Mouse (Mus musculus) liver, embryonic 14.5 days (tissue): ENCODE data around the gene P3h1. TPM values are rescaled to one million over a fixed set of nuclear protein-coding genes. Genes with fewer than 3 reads are reported as not detected.

Experiments
- ATAC-seq: fragments of 200-750 bp; cut with Nextera tagmentation; 2 replicates; pipeline ENCODE4 v1.8.0; 2017; ENCODE audit warnings: moderate number of reproducible peaks, mild to moderate bottlenecking, moderate library complexity; ENCODE audit not compliant: insufficient read depth
- DNase-seq, 3 experiments: peaks; one replicate each; pipeline ENCODE4 v3.0.0-alpha.2; 2012 to 2013; ENCODE audit warnings: low read depth in 3 of 3, low spot score in 3 of 3
- H3K27ac ChIP-seq: fragments of 300-500 bp; sonication (generic); 2 replicates; pipeline ENCODE4 v1.5.1; 2014; ENCODE audit warnings: moderate library complexity, mild to moderate bottlenecking, control low read depth, inconsistent platforms
- H3K27me3 ChIP-seq: fragments of 300-500 bp; sonication (generic); 2 replicates; pipeline ENCODE4 v1.6.1; 2014; ENCODE audit warnings: mild to moderate bottlenecking, low read length, moderate library complexity; ENCODE audit not compliant: control insufficient read depth, insufficient read depth
- H3K36me3 ChIP-seq: fragments of 300-500 bp; sonication (generic); replicated peaks from 2 replicates; pipeline ENCODE4 v1.6.1; 2014; ENCODE audit warnings: low read depth; ENCODE audit not compliant: control insufficient read depth, insufficient read depth
- H3K4me1 ChIP-seq, 2 experiments: fragments of 200-500 bp in 1 of 2; fragments of 300-500 bp in 1 of 2; sonication (generic) in 1 of 2; replicated peaks; 2 replicates each; pipeline ENCODE4 v1.6.1; 2012 to 2014; ENCODE audit warnings: antibody characterized with exemption in 1 of 2, inconsistent platforms in 1 of 2, low read length in 1 of 2; ENCODE audit not compliant: control insufficient read depth in 2 of 2, insufficient read depth in 2 of 2
- H3K4me2 ChIP-seq: fragments of 300-500 bp; sonication (generic); 2 replicates; pipeline ENCODE4 v1.6.1; 2014; ENCODE audit warnings: low read depth, mild to moderate bottlenecking, control low read depth, moderate library complexity
- H3K4me3 ChIP-seq, 2 experiments: fragments of 200-500 bp in 1 of 2; fragments of 300-500 bp in 1 of 2; sonication (generic) in 1 of 2; 2 replicates each; pipeline ENCODE4 v1.5.1; 2012 to 2014; ENCODE audit warnings: low read depth in 2 of 2, low read length in 2 of 2, mild to moderate bottlenecking in 2 of 2, control low read depth in 1 of 2, inconsistent platforms in 1 of 2, moderate library complexity in 1 of 2; ENCODE audit not compliant: insufficient read depth in 1 of 2
- H3K9ac ChIP-seq: fragments of 300-500 bp; sonication (generic); replicated peaks from 2 replicates; pipeline ENCODE4 v1.6.1; 2014; ENCODE audit warnings: mild to moderate bottlenecking, control low read depth, moderate library complexity
- H3K9me3 ChIP-seq: fragments of 300-500 bp; sonication (generic); 2 replicates; pipeline ENCODE4 v1.6.1; 2016; ENCODE audit warnings: low read length, mixed read lengths; ENCODE audit not compliant: control insufficient read depth
- CTCF ChIP-seq: IDR thresholded peaks from 2 replicates; pipeline ENCODE4 v1.5.1; 2016; ENCODE audit warnings: antibody characterized with exemption, low read depth, control low read depth
- EP300 ChIP-seq: IDR thresholded peaks from 2 replicates; pipeline ENCODE4 v1.6.1; 2016; ENCODE audit warnings: antibody characterized with exemption, low read depth
- WGBS: fragments of 180-500 bp; shearing (Covaris S2); extraction: QIAGEN DNeasy Blood & Tissue Kit; methylation state at CpG from one replicate; pipeline ENCODE4 v1.1.7; 2014; ENCODE audit not compliant: insufficient replicate concordance; 5-methylcytosine and 5-hydroxymethylcytosine counted together
- polyA plus RNA-seq, 2 experiments: library from polyadenylated mRNA; depleted of rRNA in 1 of 2; stranded (reverse) in 1 of 2; unstranded in 1 of 2; fragments of >200 nt; fragmentation: Nextera tagmentation in 1 of 2; extraction: Ambion mirVana in 1 of 2; gene quantifications; 2 replicates each; pipeline versions ENCODE4 v1.2.1 to v1.2.3; 2012 to 2014

Gene P3h1
- polyA plus RNA-seq, 2 experiments, result 7.9 to 9.1 TPM

DNA sequence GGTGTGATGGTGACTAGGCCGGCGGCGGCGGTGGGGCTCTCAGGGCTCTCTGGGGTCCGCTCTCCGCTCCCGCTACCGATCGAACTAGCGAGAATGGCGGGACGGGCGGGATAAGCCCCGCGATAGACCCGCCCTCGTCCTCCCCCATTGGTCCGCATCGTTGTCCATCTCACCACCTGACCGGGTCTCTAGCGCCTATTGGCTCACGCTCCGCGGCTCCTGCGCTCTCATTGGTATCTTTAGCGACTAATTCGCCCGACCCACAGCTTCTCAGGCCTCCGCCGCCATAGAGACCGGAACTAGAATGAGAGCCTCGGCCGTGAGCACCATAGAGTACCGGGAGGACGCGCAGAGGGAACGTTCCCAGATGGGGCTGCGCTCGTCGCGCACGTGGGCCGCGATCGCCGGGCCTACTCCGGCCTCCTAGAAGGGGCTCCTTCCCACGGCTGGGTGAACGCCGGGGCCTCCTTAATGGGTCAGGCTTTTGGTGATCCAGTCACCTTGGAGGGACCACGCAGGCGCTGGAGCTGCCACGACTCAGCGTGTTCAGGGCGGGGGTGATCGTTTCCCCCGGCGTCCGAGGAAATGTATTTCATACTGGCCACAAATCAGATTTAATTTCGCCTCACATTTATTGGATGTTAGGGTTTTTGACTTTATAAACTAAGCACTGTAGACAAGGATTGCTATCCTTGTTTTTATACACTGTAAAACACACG is 61.9 kb downstream of the P3h1 start, which contains the start of gene Ybx1:
Gene Ybx1 (minus strand): TSS at position 190 of the 719 bp plus-strand sequence.
- Histone ChIP-seq H3K27me3 (no peaks in the 10 kb centered on the region), H3K4me3 (peak within 1 kb of the TSS; percentile 92 to 99), H3K9ac (peak within 1 kb of the TSS; percentile 87), H3K4me2 (peak within 1 kb of the TSS; percentile 99), H3K4me1 (peaks cover 7 to 8% of the 10 kb centered on the region in 2 experiments), H3K27ac (peak within 1 kb of the TSS; percentile 61), H3K36me3 (peaks cover 4% of the 10 kb centered on the region), H3K9me3 (no peaks in the 10 kb centered on the region)
- DNase-seq, result peak; percentile 98
- WGBS, result under 1% methylated on average over 61 of the region's 61 CpGs
- peak; percentile 98 for ATAC-seq
- TF ChIP-seq CTCF (no peak), EP300 (no peak)

DNA sequence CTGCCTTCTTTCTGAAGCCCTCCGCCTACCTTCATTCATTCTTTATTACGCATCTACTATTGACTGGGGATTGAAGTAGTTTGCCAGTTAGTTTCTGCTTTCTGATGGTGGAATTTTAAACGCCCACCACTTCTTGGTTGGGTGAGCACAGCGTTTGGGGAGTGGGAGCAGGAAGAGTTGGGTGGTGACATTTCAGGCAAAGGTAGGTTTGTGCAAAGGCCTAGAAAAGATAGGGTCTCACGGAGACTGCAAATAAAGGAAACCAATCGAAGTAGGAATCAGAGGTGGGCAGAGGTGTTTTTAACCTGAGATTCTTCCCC is 62.4 kb downstream of the P3h1 start:
- Histone ChIP-seq H3K36me3 (peaks cover 2% of the 10 kb centered on the region), H3K4me2 (peak overlapping the region; percentile 86), H3K9me3 (no peaks in the 10 kb centered on the region), H3K4me1 (peaks cover 7 to 8% of the 10 kb centered on the region in 2 experiments), H3K9ac (peak overlapping the region; percentile 64), H3K4me3 (peak overlapping the region; percentile 64 to 92), H3K27me3 (no peaks in the 10 kb centered on the region), H3K27ac (peak overlapping the region; percentile 20)
- DNase-seq (no peak), ATAC-seq (no peak)
- WGBS, result 4% methylated on average over 6 of the region's 6 CpGs
- TF ChIP-seq CTCF (no peak), EP300 (no peak)

DNA sequence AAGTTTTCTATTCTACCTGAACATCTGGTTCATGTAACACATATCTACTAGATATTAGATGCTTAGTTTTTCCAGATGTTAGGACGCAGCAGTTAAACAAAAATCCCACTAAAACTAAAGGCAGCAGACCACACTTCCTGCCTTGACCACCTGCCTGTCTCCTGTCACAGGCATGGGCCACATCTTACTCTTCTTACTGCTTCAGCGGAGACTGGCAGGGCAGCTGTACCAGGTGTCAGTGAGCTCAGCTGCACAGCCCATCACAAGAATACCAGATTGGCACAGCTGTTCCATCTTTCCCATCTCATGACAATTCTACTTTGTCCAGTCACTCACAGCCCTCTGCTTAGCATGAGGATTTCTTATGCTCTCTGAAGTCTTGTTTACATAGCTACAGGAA is 64.6 kb downstream of the P3h1 start:
- Histone ChIP-seq H3K4me2 (no peak overlapping the region), H3K36me3 (no peaks in the 10 kb centered on the region; the same call in 1 of the 2 replicates), H3K9ac (no peak overlapping the region), H3K27me3 (no peaks in the 10 kb centered on the region), H3K4me3 (no peak overlapping the region), H3K4me1 (peaks cover 5 to 7% of the 10 kb centered on the region in 2 experiments), H3K27ac (no peak overlapping the region), H3K9me3 (no peaks in the 10 kb centered on the region)
- 62% methylated on average over 2 of the region's 2 CpGs for WGBS
- no peak for TF ChIP-seq EP300
- no peak for TF ChIP-seq CTCF
- no peak for ATAC-seq
- DNase-seq, result no peak

Other genes starting within 250 kb of the P3h1 start
- gene Slc2a1, start 124.2 kb upstream of the P3h1 start, polyA plus RNA-seq (2012; rRNA removed), result 173 and 192 TPM in 2 replicates
- gene Slc2a1, start 124.2 kb upstream of the P3h1 start, polyA plus RNA-seq (2014; fragmentation: Nextera tagmentation; extraction: Ambion mirVana), result 259 and 296 TPM in 2 replicates
- 2.6 and 3.3 TPM in 2 replicates for gene Zfp691, start 58.7 kb upstream of the P3h1 start, polyA plus RNA-seq (2012; rRNA removed)
- gene Zfp691, start 58.7 kb upstream of the P3h1 start, polyA plus RNA-seq (2014; fragmentation: Nextera tagmentation; extraction: Ambion mirVana), result 1.5 and 2.3 TPM in 2 replicates
- gene Ermap, start 42.9 kb upstream of the P3h1 start, polyA plus RNA-seq (2012; rRNA removed), result 158 and 191 TPM in 2 replicates
- gene Ermap, start 42.9 kb upstream of the P3h1 start, polyA plus RNA-seq (2014; fragmentation: Nextera tagmentation; extraction: Ambion mirVana), result 300 and 349 TPM in 2 replicates
- 38.5 and 51.2 TPM in 2 replicates for gene Svbp, start 37.6 kb upstream of the P3h1 start, polyA plus RNA-seq (2012; rRNA removed)
- 116 and 123 TPM in 2 replicates for gene Svbp, start 37.6 kb upstream of the P3h1 start, polyA plus RNA-seq (2014; fragmentation: Nextera tagmentation; extraction: Ambion mirVana)
- gene Tmem269, start 14.7 kb upstream of the P3h1 start, polyA plus RNA-seq (2012; rRNA removed), result 0.05 TPM in 1 of 2 replicates, not detected in the other
- not detected in 2 replicates for gene Tmem269, start 14.7 kb upstream of the P3h1 start, polyA plus RNA-seq (2014; fragmentation: Nextera tagmentation; extraction: Ambion mirVana)
- 2.2 and 3.1 TPM in 2 replicates for gene AU022252, start 203 bp upstream of the P3h1 start, polyA plus RNA-seq (2012; rRNA removed)
- gene AU022252, start 203 bp upstream of the P3h1 start, polyA plus RNA-seq (2014; fragmentation: Nextera tagmentation; extraction: Ambion mirVana), result 12.7 and 12.8 TPM in 2 replicates
- not detected in 2 replicates for gene Cldn19, start 22.5 kb downstream of the P3h1 start, polyA plus RNA-seq (2012; rRNA removed)
- not detected in 2 replicates for gene Cldn19, start 22.5 kb downstream of the P3h1 start, polyA plus RNA-seq (2014; fragmentation: Nextera tagmentation; extraction: Ambion mirVana)
- gene Ybx1, start 61.7 kb downstream of the P3h1 start, polyA plus RNA-seq (2012; rRNA removed), result 135 and 250 TPM in 2 replicates
- 297 and 335 TPM in 2 replicates for gene Ybx1, start 61.7 kb downstream of the P3h1 start, polyA plus RNA-seq (2014; fragmentation: Nextera tagmentation; extraction: Ambion mirVana)
- gene Ppih, start 87.6 kb downstream of the P3h1 start, polyA plus RNA-seq (2012; rRNA removed), result 42.3 and 52.2 TPM in 2 replicates
- 76.0 and 80.8 TPM in 2 replicates for gene Ppih, start 87.6 kb downstream of the P3h1 start, polyA plus RNA-seq (2014; fragmentation: Nextera tagmentation; extraction: Ambion mirVana)
- 0.15 and 0.41 TPM in 2 replicates for gene Ccdc30, start 182.6 kb downstream of the P3h1 start, polyA plus RNA-seq (2012; rRNA removed)
- gene Ccdc30, start 182.6 kb downstream of the P3h1 start, polyA plus RNA-seq (2014; fragmentation: Nextera tagmentation; extraction: Ambion mirVana), result 0.96 and 1.2 TPM in 2 replicates
- gene Ppcs, start 189.5 kb downstream of the P3h1 start, polyA plus RNA-seq (2012; rRNA removed), result 5.0 and 6.5 TPM in 2 replicates
- 14.4 and 15.5 TPM in 2 replicates for gene Ppcs, start 189.5 kb downstream of the P3h1 start, polyA plus RNA-seq (2014; fragmentation: Nextera tagmentation; extraction: Ambion mirVana)
- 0.04 and 0.06 TPM in 2 replicates for gene Zmynd12, start 189.9 kb downstream of the P3h1 start, polyA plus RNA-seq (2012; rRNA removed)
- gene Zmynd12, start 189.9 kb downstream of the P3h1 start, polyA plus RNA-seq (2014; fragmentation: Nextera tagmentation; extraction: Ambion mirVana), result 0.15 TPM in 2 replicates